Mouse (Mus musculus): ENCODE results near the gene Ap2b1. TPM values are rescaled to one million over a fixed set of nuclear protein-coding genes. Genes with fewer than 3 reads are reported as not detected.

Gene Ap2b1
- polyA plus RNA-seq (2015; fragmentation: Illumina TruSeq; extraction: RNeasy Lipid Tissue Mini Kit (QIAGEN cat#74804); ENCODE audit: low read depth, low replicate concordance), result 152 TPM

DNA sequence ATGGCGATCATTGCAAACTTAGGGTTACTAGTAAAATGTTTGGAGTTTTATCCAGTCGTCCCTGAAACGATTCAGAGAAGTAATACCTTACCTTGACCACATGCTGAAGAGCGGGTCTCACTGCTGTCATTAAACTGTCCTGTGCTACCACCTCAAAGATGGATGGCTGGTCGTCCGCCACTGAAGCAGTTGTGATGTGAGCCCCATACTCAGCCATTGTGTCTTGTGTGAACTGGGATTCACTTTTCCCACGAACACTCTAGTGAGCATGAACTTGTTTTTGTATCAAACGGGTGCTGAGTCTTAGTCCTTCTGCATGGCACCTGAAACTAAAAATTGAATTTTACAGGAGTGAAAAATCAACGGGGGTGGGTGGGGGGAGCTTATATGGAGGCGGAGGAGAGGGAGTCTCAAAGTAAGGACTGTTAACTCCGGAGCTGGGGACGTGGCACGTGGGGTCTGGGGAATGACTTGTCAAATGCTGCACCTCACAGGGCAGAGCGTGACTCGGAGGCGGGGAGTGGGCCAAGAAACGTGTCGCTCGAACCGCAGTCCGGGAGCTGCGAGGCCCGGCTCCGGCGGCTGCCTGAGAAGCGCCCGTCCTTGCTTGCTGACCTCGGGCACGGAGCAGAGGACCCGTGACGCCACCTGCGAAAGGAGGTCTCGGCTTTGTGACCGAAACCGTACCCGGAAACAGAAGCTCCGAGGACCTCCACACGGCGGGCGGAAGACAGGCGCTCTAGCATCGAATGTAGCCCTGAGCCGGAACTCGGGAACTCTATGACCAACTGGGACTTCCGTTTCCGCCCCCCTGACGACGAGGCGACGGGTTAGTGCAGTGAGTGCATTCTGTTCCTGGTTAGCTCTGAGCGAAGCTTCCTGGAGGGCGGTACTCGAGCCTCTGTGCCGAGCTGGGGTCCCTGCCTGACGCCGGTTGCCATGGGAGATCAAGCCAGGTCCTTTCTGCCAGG is at the start of gene Ap2b1:
Gene Ap2b1 (plus strand): TSS at position 800 of the 971 bp plus-strand sequence.

GRCm38 (mm10) chr11:83286566-83286965 is 12.3 kb upstream of the Ap2b1 start, which contains the start of gene Slfn14:
TSS of gene Slfn14 (minus strand) at chr11:83286726.

DNA sequence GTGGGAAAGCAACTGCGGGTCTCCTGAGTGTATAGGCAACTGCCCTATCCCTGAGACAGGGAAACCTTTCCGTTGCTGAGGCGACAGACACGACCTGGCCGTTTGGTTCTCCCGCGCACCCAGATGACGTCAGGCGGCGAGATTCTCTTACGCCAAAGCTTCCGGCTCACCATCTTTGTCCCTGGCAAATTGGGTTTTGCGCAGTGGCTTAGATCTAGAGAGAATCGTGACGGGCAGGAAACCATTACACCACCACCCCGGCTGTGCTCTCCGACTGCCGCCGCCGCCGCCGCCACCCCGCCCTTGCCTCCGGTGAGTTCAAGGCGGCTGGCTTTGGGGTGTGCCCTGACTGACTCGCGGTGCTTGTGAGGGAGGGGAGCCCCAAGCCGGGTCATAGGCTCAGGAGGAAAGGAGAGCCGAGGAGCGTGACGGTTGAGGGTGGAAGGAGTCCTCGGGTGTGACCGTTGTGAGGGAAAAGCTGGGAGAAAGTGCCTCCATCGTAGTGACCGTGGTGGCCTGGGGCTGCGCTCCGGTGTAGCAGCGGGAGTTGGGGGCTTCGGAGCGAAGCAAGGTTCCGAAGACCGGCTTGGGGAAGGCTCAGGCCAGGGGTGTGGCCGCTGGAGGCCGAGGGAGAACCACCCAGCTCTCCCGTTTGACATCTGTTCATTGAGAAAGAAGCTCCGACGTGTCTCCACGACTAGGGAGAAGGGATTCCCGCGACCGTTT is 3.9 kb downstream of the Ap2b1 start, which contains the start of gene Pex12:
Gene Pex12 (minus strand): TSS at position 61 of the 726 bp plus-strand sequence.

DNA sequence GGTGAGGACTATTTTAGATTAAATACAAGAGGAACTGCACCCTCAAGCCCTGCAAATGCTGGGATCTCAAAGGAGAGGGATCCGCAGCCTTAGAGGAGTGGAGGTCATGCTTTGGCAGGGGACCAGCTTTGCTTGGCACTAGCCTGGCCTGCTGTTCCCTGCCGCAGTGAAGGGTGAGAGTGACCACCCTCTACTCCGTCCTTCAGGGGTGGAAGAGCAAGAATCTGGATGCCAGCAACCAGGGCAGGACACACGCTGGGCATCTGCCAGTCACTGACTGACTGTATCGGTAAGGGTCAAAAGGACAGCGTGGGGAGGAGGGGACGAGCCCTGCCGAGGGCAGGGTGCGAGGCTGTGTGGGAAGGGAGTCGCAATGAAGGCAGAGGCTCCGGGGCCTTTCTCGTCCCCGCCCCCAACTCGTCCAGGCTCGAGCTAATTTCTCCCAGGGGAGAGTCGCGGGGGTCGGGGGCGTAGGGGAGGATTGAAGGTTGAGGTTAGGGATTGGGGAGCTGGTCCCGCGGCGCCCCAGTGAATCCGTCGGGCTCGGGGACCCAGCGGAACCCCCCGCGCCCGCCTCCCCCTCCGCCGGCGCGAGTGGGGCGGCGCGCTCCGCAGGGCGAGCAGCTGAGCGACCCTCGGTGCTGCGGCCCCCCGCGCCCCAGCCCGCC is 110.4 kb downstream of the Ap2b1 start, which contains the start of gene Rasl10b:
Gene Rasl10b (plus strand): TSS at position 51 of the 668 bp plus-strand sequence.

GRCm38 (mm10) chr11:83429355-83429754 is 130.5 kb downstream of the Ap2b1 start, which contains the start of gene Gas2l2:
TSS of gene Gas2l2 (minus strand) at chr11:83429455.

GRCm38 (mm10) chr11:83437377-83437776 is 138.6 kb downstream of the Ap2b1 start, which contains the start of gene 1700020L24Rik:
TSS of gene 1700020L24Rik (plus strand) at chr11:83437677.

Other genes with a start within 250 kb of the Ap2b1 start
- 3.9 TPM for gene Slfn2, start 233.9 kb upstream of the Ap2b1 start, polyA plus RNA-seq (2015; fragmentation: Illumina TruSeq; extraction: RNeasy Lipid Tissue Mini Kit (QIAGEN cat#74804); ENCODE audit: low read depth, low replicate concordance)
- not detected for gene Slfn1, start 182.2 kb upstream of the Ap2b1 start, polyA plus RNA-seq (2015; fragmentation: Illumina TruSeq; extraction: RNeasy Lipid Tissue Mini Kit (QIAGEN cat#74804); ENCODE audit: low read depth, low replicate concordance)
- gene Slfn4, start 123.8 kb upstream of the Ap2b1 start, polyA plus RNA-seq (2015; fragmentation: Illumina TruSeq; extraction: RNeasy Lipid Tissue Mini Kit (QIAGEN cat#74804); ENCODE audit: low read depth, low replicate concordance), result not detected
- gene Slfn3, start 107.7 kb upstream of the Ap2b1 start, polyA plus RNA-seq (2015; fragmentation: Illumina TruSeq; extraction: RNeasy Lipid Tissue Mini Kit (QIAGEN cat#74804); ENCODE audit: low read depth, low replicate concordance), result 0.45 TPM
- gene Slfn14, start 12.3 kb upstream of the Ap2b1 start, polyA plus RNA-seq (2015; fragmentation: Illumina TruSeq; extraction: RNeasy Lipid Tissue Mini Kit (QIAGEN cat#74804); ENCODE audit: low read depth, low replicate concordance), result not detected
- gene Pex12, start 3.6 kb downstream of the Ap2b1 start, polyA plus RNA-seq (2015; fragmentation: Illumina TruSeq; extraction: RNeasy Lipid Tissue Mini Kit (QIAGEN cat#74804); ENCODE audit: low read depth, low replicate concordance), result 8.5 TPM
- 199 TPM for gene Rasl10b, start 110.1 kb downstream of the Ap2b1 start, polyA plus RNA-seq (2015; fragmentation: Illumina TruSeq; extraction: RNeasy Lipid Tissue Mini Kit (QIAGEN cat#74804); ENCODE audit: low read depth, low replicate concordance)
- 0.39 TPM for gene Gas2l2, start 130.4 kb downstream of the Ap2b1 start, polyA plus RNA-seq (2015; fragmentation: Illumina TruSeq; extraction: RNeasy Lipid Tissue Mini Kit (QIAGEN cat#74804); ENCODE audit: low read depth, low replicate concordance)
- 0.70 TPM for gene 1700020L24Rik, start 138.7 kb downstream of the Ap2b1 start, polyA plus RNA-seq (2015; fragmentation: Illumina TruSeq; extraction: RNeasy Lipid Tissue Mini Kit (QIAGEN cat#74804); ENCODE audit: low read depth, low replicate concordance)
- 2.2 TPM for gene Mmp28, start 164.0 kb downstream of the Ap2b1 start, polyA plus RNA-seq (2015; fragmentation: Illumina TruSeq; extraction: RNeasy Lipid Tissue Mini Kit (QIAGEN cat#74804); ENCODE audit: low read depth, low replicate concordance)
- gene Taf15, start 174.1 kb downstream of the Ap2b1 start, polyA plus RNA-seq (2015; fragmentation: Illumina TruSeq; extraction: RNeasy Lipid Tissue Mini Kit (QIAGEN cat#74804); ENCODE audit: low read depth, low replicate concordance), result 48.3 TPM
- not detected for gene Heatr9, start 223.2 kb downstream of the Ap2b1 start, polyA plus RNA-seq (2015; fragmentation: Illumina TruSeq; extraction: RNeasy Lipid Tissue Mini Kit (QIAGEN cat#74804); ENCODE audit: low read depth, low replicate concordance)
- not detected for gene Ccl5, start 231.5 kb downstream of the Ap2b1 start, polyA plus RNA-seq (2015; fragmentation: Illumina TruSeq; extraction: RNeasy Lipid Tissue Mini Kit (QIAGEN cat#74804); ENCODE audit: low read depth, low replicate concordance)

All from brain, adult 10 weeks (tissue).